Mouse (Mus musculus): ENCODE measurements around the gene C1galt1c1. TPM values are rescaled to one million over a fixed set of nuclear protein-coding genes. Genes with fewer than 3 reads are reported as not detected.

The C1galt1c1 gene
- polyA plus RNA-seq (2014; fragmentation: Nextera tagmentation; extraction: Ambion mirVana) = 18.1 and 22.1 TPM in 2 replicates

DNA sequence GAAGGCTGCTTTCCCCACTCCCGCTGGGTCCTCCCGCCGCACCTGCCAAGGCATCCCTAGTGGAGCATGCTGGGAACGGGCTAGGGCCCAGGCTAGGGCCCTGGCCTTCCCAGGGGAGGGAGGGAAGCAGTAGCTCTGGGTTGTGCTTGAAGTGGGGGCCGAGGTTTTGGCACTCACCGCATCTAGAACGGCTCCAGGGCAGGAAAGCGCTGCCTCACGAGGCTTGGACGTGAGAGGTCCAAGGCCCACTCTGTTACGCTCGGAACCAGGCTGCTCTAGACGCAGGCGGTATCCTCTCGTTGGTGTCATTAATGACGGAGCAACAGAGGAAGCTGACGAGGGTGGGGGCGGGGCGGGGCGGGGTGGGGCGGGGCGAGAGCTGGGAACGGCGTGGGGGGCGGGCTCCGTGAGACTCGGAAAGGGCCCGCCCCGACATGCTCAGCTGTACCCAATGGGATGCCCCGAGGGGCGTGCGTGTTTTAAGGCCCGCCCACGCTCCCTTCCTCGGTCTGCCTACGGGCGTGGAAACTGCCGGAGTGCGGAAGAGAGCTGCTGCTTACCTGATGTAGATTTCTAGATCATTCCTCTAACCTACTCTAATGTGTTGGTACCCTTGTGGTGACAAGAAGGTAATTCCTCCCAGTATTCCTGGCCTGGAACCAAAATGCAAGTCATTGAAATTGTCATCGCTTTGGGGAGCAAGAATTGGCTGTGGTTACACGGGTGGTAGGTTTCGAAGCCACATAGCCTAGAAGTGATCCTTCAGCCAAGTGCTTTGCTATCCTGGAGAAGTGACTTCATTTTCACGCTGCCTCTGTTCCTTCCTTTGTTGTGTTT is at the start of gene C1galt1c1:
Gene C1galt1c1, minus strand, starts transcription at position 287 of the 837 bp plus-strand sequence.
- peak within 1 kb of the TSS; percentile 73; the same call in 1 of the 2 replicates for H3K27ac ChIP-seq (ENCODE audit: low read depth, low read length)
- H3K4me3 ChIP-seq (ENCODE audit: low read depth, low read length) = peak within 1 kb of the TSS; percentile 63
- no peaks in the 10 kb centered on the region for H3K36me3 ChIP-seq (ENCODE audit: control insufficient read depth, insufficient read depth, low read length)
- no peaks in the 10 kb centered on the region for H3K27me3 ChIP-seq (replicated peaks; ENCODE audit: control insufficient read depth, insufficient read depth, low read length)
- DNase-seq (ENCODE audit: low spot score) (peak; percentile 82), ATAC-seq (replicated peaks; ENCODE audit: low FRiP score) (peak; percentile 98)
- no peaks in the 10 kb centered on the region for H3K4me1 ChIP-seq (replicated peaks; ENCODE audit: control insufficient read depth, insufficient read depth, low read length)
- peak within 1 kb of the TSS; percentile 59 for H3K4me2 ChIP-seq
- H3K9ac ChIP-seq (ENCODE audit: low read depth, low read length) = peak within 1 kb of the TSS; percentile 62; the same call in 1 of the 2 replicates
- WGBS = 18% methylated on average over 39 of the region's 43 CpGs
- H3K9me3 ChIP-seq (ENCODE audit: control insufficient read depth, low read length) = no peaks in the 10 kb centered on the region

GRCm38 (mm10) chrX:38681972-38682371 is 47.1 kb upstream of the C1galt1c1 start:
- ATAC-seq (replicated peaks; ENCODE audit: low FRiP score) = no peak
- Histone ChIP-seq H3K27ac (ENCODE audit: low read depth, low read length) (no peak overlapping the region), H3K4me2 (no peak overlapping the region), H3K36me3 (ENCODE audit: control insufficient read depth, insufficient read depth, low read length) (no peaks in the 10 kb centered on the region), H3K9ac (ENCODE audit: low read depth, low read length) (no peak overlapping the region), H3K4me3 (ENCODE audit: low read depth, low read length) (no peak overlapping the region), H3K4me1 (replicated peaks; ENCODE audit: control insufficient read depth, insufficient read depth, low read length) (no peaks in the 10 kb centered on the region), H3K27me3 (replicated peaks; ENCODE audit: control insufficient read depth, insufficient read depth, low read length) (no peaks in the 10 kb centered on the region), H3K9me3 (ENCODE audit: control insufficient read depth, low read length) (no peaks in the 10 kb centered on the region)
- no peak for DNase-seq (ENCODE audit: low spot score)
- 49% methylated on average over 2 of the region's 2 CpGs for WGBS

DNA sequence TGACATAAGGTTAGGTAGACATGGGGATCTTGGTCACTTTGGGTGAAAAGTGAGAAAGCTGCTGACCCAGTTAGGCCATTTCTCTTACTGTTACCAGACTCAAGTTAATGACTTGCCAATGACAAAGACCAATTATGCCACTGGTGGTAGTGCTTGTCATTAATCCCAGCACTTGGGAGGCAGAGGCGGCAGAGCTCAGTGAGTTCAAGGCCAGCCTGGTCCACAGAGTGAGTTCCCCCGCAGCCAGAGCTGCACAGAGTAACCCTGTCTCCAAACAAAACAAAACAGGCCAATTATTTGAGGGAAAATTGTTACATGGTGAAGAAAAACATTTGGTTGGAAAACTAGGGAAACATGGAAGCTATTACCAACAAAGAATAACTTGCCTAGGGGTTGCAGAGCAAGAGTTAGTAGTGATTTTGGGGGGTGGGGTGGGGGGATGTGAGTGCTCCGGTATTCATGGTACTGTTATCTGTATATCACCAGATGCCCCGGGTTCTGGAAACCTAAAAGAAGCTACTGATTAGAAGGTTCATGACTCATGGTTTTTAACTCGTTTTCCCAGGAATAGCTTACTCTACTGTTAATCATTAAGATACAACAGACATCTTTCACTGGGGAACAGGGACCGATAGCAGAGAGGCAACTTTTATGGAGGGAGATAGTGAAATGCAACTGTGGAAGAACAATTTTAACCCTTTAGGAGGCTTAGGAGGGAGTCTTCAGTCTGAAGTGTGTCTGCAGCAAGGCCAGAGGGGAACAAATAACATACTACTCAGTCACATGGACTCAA is 34.4 kb upstream of the C1galt1c1 start:
- Histone ChIP-seq H3K4me2 (no peak overlapping the region), H3K27me3 (replicated peaks; ENCODE audit: control insufficient read depth, insufficient read depth, low read length) (no peaks in the 10 kb centered on the region), H3K4me3 (ENCODE audit: low read depth, low read length) (no peak overlapping the region), H3K9ac (ENCODE audit: low read depth, low read length) (no peak overlapping the region), H3K9me3 (ENCODE audit: control insufficient read depth, low read length) (no peaks in the 10 kb centered on the region), H3K27ac (ENCODE audit: low read depth, low read length) (no peak overlapping the region), H3K36me3 (ENCODE audit: control insufficient read depth, insufficient read depth, low read length) (no peaks in the 10 kb centered on the region), H3K4me1 (replicated peaks; ENCODE audit: control insufficient read depth, insufficient read depth, low read length) (no peaks in the 10 kb centered on the region)
- ATAC-seq (replicated peaks; ENCODE audit: low FRiP score) = no peak
- 40% methylated on average over 6 of the region's 6 CpGs for WGBS
- no peak for DNase-seq (ENCODE audit: low spot score)

DNA sequence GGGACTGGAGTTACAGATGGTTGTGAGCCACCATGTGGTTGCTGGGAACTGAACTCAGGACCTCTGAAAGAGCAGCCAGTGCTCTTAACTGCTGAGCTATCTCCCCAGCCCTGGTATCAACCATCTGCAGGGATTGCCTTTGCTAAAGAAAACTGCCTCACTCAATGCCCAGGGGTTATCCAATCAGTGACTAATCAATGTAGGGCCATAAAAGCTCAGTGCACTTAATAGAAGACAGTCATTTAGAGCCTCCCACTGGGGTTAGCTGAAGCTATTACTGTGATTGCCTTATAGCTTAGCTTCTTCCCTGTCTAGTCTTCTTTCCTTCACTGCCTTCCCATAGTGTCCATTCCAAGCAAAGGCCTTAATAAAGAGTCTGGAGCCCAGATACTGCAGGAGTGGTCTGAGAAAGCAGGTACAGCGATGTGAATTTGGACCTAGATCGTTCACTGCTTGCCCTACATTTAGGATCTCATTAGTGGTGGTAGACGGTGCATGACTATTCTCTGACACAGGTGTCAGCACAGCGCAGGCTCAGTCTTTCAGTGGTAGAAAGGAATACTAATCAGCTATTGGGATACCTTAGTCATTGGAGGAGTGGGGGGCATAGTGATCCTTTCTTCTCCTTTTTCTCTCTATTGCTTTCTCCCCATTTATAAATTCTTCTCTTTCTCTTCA is 21.5 kb upstream of the C1galt1c1 start:
- H3K4me3 ChIP-seq (ENCODE audit: low read depth, low read length) = no peak overlapping the region
- no peaks in the 10 kb centered on the region for H3K9me3 ChIP-seq (ENCODE audit: control insufficient read depth, low read length)
- no peaks in the 10 kb centered on the region for H3K36me3 ChIP-seq (ENCODE audit: control insufficient read depth, insufficient read depth, low read length)
- DNase-seq (ENCODE audit: low spot score) = no peak
- WGBS = 78% methylated on average over 4 of the region's 4 CpGs
- H3K9ac ChIP-seq (ENCODE audit: low read depth, low read length) = no peak overlapping the region
- no peak for ATAC-seq (replicated peaks; ENCODE audit: low FRiP score)
- no peaks in the 10 kb centered on the region for H3K27me3 ChIP-seq (replicated peaks; ENCODE audit: control insufficient read depth, insufficient read depth, low read length)
- H3K4me2 ChIP-seq = no peak overlapping the region
- H3K4me1 ChIP-seq (replicated peaks; ENCODE audit: control insufficient read depth, insufficient read depth, low read length) = no peaks in the 10 kb centered on the region
- H3K27ac ChIP-seq (ENCODE audit: low read depth, low read length) = no peak overlapping the region

- Histone ChIP-seq H3K36me3 (ENCODE audit: control insufficient read depth, insufficient read depth, low read length) (no peaks in the 10 kb centered on the region), H3K9me3 (ENCODE audit: control insufficient read depth, low read length) (no peaks in the 10 kb centered on the region), H3K4me1 (replicated peaks; ENCODE audit: control insufficient read depth, insufficient read depth, low read length) (no peaks in the 10 kb centered on the region), H3K27ac (ENCODE audit: low read depth, low read length) (no peak overlapping the region), H3K4me3 (ENCODE audit: low read depth, low read length) (no peak overlapping the region), H3K9ac (ENCODE audit: low read depth, low read length) (no peak overlapping the region), H3K4me2 (no peak overlapping the region), H3K27me3 (replicated peaks; ENCODE audit: control insufficient read depth, insufficient read depth, low read length) (no peaks in the 10 kb centered on the region)
- no peak for DNase-seq (ENCODE audit: low spot score)
- WGBS = 81% methylated on average over 5 of the region's 5 CpGs
- ATAC-seq (replicated peaks; ENCODE audit: low FRiP score) = no peak
Observed at GRCm38 (mm10) chrX:38654681-38655080, 19.8 kb upstream of the C1galt1c1 start.

GRCm38 (mm10) chrX:38653181-38653580 is 18.3 kb upstream of the C1galt1c1 start:
- Histone ChIP-seq H3K27me3 (replicated peaks; ENCODE audit: control insufficient read depth, insufficient read depth, low read length) (no peaks in the 10 kb centered on the region), H3K4me2 (no peak overlapping the region), H3K4me1 (replicated peaks; ENCODE audit: control insufficient read depth, insufficient read depth, low read length) (no peaks in the 10 kb centered on the region), H3K36me3 (ENCODE audit: control insufficient read depth, insufficient read depth, low read length) (no peaks in the 10 kb centered on the region), H3K4me3 (ENCODE audit: low read depth, low read length) (no peak overlapping the region), H3K9ac (ENCODE audit: low read depth, low read length) (no peak overlapping the region), H3K27ac (ENCODE audit: low read depth, low read length) (no peak overlapping the region), H3K9me3 (ENCODE audit: control insufficient read depth, low read length) (no peaks in the 10 kb centered on the region)
- DNase-seq (ENCODE audit: low spot score) (no peak), ATAC-seq (replicated peaks; ENCODE audit: low FRiP score) (no peak)
- 74% methylated on average over 1 of the region's 1 CpGs for WGBS

DNA sequence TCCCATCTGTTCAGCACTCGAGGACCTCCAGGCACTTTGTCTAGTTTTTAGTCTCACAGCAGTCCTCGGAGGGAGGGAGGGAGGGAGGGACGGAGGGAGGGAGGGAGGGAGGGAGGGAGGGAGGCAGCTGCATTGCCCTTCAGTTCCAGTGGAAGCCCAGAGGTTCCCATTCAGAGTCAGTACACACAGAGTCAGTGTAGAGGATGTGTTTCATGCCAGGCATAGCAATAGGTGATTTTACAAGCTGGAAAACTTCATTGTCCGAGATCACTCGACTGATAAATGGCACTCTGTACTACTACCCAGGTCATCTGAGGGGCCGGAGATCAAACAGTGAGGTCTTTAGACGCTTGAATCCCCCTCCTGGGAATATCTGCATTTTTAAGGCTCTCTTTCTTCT is 16.3 kb upstream of the C1galt1c1 start:
- Histone ChIP-seq H3K27ac (ENCODE audit: low read depth, low read length) (no peak overlapping the region), H3K9me3 (ENCODE audit: control insufficient read depth, low read length) (no peaks in the 10 kb centered on the region), H3K4me2 (no peak overlapping the region), H3K4me1 (replicated peaks; ENCODE audit: control insufficient read depth, insufficient read depth, low read length) (no peaks in the 10 kb centered on the region), H3K36me3 (ENCODE audit: control insufficient read depth, insufficient read depth, low read length) (no peaks in the 10 kb centered on the region), H3K27me3 (replicated peaks; ENCODE audit: control insufficient read depth, insufficient read depth, low read length) (no peaks in the 10 kb centered on the region), H3K9ac (ENCODE audit: low read depth, low read length) (no peak overlapping the region), H3K4me3 (ENCODE audit: low read depth, low read length) (no peak overlapping the region)
- ATAC-seq (replicated peaks; ENCODE audit: low FRiP score) (no peak), DNase-seq (ENCODE audit: low spot score) (no peak)
- 61% methylated on average over 5 of the region's 7 CpGs for WGBS

- no peak for ATAC-seq (replicated peaks; ENCODE audit: low FRiP score)
- no peak overlapping the region for H3K4me3 ChIP-seq (ENCODE audit: low read depth, low read length)
- H3K36me3 ChIP-seq (ENCODE audit: control insufficient read depth, insufficient read depth, low read length) = no peaks in the 10 kb centered on the region
- H3K4me1 ChIP-seq (replicated peaks; ENCODE audit: control insufficient read depth, insufficient read depth, low read length) = no peaks in the 10 kb centered on the region
- 52% methylated on average over 9 of the region's 9 CpGs for WGBS
- H3K27ac ChIP-seq (ENCODE audit: low read depth, low read length) = no peak overlapping the region
- H3K4me2 ChIP-seq = no peak overlapping the region
- H3K9ac ChIP-seq (ENCODE audit: low read depth, low read length) = no peak overlapping the region
- H3K27me3 ChIP-seq (replicated peaks; ENCODE audit: control insufficient read depth, insufficient read depth, low read length) = no peaks in the 10 kb centered on the region
- H3K9me3 ChIP-seq (ENCODE audit: control insufficient read depth, low read length) = no peaks in the 10 kb centered on the region
- DNase-seq (ENCODE audit: low spot score) = no peak
Observed at GRCm38 (mm10) chrX:38650404-38651039, 15.6 kb upstream of the C1galt1c1 start.
